Mouse (Mus musculus) T-helper 1 cell (primary cell): ENCODE measurements around the gene Eef1akmt2.

Experiments
- in situ Hi-C: fragments of 300-600 bp; cut with MboI, MseI; formaldehyde crosslinking; loops from one replicate; pipeline ENCODE4 v1.15.1; 2025; ENCODE audit warnings: high pct_unique_total_duplicates

Gene Eef1akmt2

GRCm38 (mm10) chr7:132873043-132873442, 20.6 kb upstream of the Eef1akmt2 start:
- in situ Hi-C loops = no loop called here

- in situ Hi-C loops = no loop called here
These were observed 13.8 kb upstream of the Eef1akmt2 start for GRCm38 (mm10) chr7:132866316-132866715.

GRCm38 (mm10) chr7:132859042-132859958, 6.8 kb upstream of the Eef1akmt2 start, which contains the start of gene Abraxas2:
TSS of gene Abraxas2 (plus strand) at chr7:132859225.
- in situ Hi-C loops = no loop called here

GRCm38 (mm10) chr7:132858043-132858608, 5.7 kb upstream of the Eef1akmt2 start:
- in situ Hi-C loops = no loop called here

- in situ Hi-C loops = no loop called here
These were observed 3.6 kb upstream of the Eef1akmt2 start for GRCm38 (mm10) chr7:132856083-132856482.

GRCm38 (mm10) chr7:132853946-132854345, 1.5 kb upstream of the Eef1akmt2 start:
- in situ Hi-C loops = no loop called here

GRCm38 (mm10) chr7:132853361-132853760, 888 bp upstream of the Eef1akmt2 start:
- in situ Hi-C loops = no loop called here

GRCm38 (mm10) chr7:132843152-132843551, 9.3 kb downstream of the Eef1akmt2 start:
- in situ Hi-C loops = no loop called here

GRCm38 (mm10) chr7:132842455-132842854, 10.0 kb downstream of the Eef1akmt2 start:
- in situ Hi-C loops = no loop called here

GRCm38 (mm10) chr7:132841287-132841686, 11.2 kb downstream of the Eef1akmt2 start:
- in situ Hi-C loops = no loop called here

GRCm38 (mm10) chr7:132830955-132831354, 21.5 kb downstream of the Eef1akmt2 start:
- in situ Hi-C loops = no loop called here

- in situ Hi-C loops = no loop called here
These were observed 28.0 kb downstream of the Eef1akmt2 start for GRCm38 (mm10) chr7:132824346-132825022.

GRCm38 (mm10) chr7:132823832-132824231, 28.6 kb downstream of the Eef1akmt2 start:
- in situ Hi-C loops = no loop called here

- in situ Hi-C loops = no loop called here
These were observed 31.8 kb downstream of the Eef1akmt2 start for GRCm38 (mm10) chr7:132820692-132821091.

GRCm38 (mm10) chr7:132817056-132817455, 35.4 kb downstream of the Eef1akmt2 start:
- in situ Hi-C loops = no loop called here

- in situ Hi-C loops = no loop called here
These were observed 35.9 kb downstream of the Eef1akmt2 start for GRCm38 (mm10) chr7:132816528-132816927.

- in situ Hi-C loops = no loop called here
These were observed 37.4 kb downstream of the Eef1akmt2 start for GRCm38 (mm10) chr7:132815081-132815480.

GRCm38 (mm10) chr7:132814089-132814450, 38.4 kb downstream of the Eef1akmt2 start:
- in situ Hi-C loops = no loop called here

- in situ Hi-C loops = no loop called here
These were observed 38.9 kb downstream of the Eef1akmt2 start, which contains the start of gene Fam53b for GRCm38 (mm10) chr7:132813416-132814088. TSS of gene Fam53b (minus strand) at chr7:132813886.

- in situ Hi-C loops = no loop called here
These were observed 39.7 kb downstream of the Eef1akmt2 start for GRCm38 (mm10) chr7:132812619-132813415.
